Mouse (Mus musculus) adrenal gland, adult 18-20 months (tissue): ENCODE results near the gene B230219D22Rik. TPM values are rescaled to one million over a fixed set of nuclear protein-coding genes. Genes with fewer than 3 reads are reported as not detected.

Experiments used
- DNase-seq, 2 experiments: peaks; one replicate each; pipeline ENCODE4 v3.0.0; 2021 to 2022; ENCODE audit warnings: low spot score in 2 of 2
- total RNA-seq, 2 experiments: library from RNA; stranded (reverse); gene quantifications; 1 replicate in 1 of 2; 2 replicates in 1 of 2; pipeline ENCODE4 v1.2.3; 2021

The B230219D22Rik gene
- total RNA-seq, 2 experiments from 2014 or later: 45.9 to 56.8 TPM

- no peak for DNase-seq
Observed at GRCm38 (mm10) chr13:55726598-55727119, 33.7 kb downstream of the B230219D22Rik start.

- peak; percentile 83 to 87 for DNase-seq
Observed at GRCm38 (mm10) chr13:55727120-55727838, 34.4 kb downstream of the B230219D22Rik start, which contains the start of gene Pcbd2. Pcbd2 (plus strand) TSS chr13:55727368.

DNA sequence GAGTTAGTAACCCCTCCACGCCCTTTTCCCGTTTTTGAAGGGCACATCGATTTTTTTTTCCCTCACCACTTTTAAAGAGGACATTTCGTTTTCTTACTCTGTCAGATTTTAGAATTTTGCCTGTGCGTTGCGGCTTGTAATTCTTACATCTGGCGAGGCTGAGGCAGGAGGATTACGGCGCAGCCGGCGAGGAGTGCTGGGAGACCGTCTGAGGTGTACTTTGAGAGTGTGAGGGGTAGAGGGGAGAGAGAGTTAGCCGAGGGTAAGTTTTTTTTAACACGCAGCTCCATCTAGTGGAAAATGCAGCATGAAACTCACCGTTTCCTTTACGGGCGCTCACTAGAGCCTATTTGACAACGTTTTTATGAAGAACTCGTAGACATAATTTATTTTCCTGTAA is 34.9 kb downstream of the B230219D22Rik start:
- DNase-seq: peak; percentile 55

DNA sequence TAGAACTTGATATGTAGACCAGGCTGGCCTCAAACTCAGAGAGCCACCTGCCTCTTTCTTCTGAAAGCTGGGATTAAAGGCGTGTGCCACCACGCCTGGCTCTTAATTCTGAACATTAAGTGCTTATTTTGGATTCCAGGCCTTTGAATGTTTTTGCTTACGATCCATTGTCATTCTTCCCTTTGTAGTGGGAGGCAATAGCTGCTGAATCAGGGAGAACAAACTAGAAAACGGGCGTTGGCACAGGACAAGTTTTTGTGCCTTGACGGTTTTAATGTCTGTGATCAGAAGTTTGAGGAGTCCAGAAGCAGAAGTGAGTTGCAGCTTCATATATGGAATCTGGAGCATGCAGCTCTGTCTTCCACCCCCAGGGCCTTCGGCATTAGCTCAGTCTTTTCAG is 37.8 kb downstream of the B230219D22Rik start:
- DNase-seq: no peak

DNA sequence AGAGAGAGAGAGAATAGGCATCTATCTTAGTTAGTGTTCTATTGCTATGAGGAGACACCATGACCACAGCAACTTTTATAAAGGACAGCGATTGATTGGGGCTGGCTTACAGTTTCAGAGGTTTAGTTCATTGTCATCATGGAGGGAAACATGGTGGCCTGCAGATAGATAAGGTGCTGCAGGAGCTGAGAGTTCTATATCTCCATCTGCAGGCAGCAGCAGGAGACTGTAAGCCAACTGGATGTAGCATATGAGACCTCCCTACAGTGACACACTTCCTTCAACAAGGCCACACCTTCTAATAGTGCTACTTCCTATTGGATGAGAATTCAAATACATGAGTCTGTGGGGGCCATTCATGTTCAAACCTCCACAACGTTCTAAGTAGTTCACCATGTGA is 39.2 kb downstream of the B230219D22Rik start:
- DNase-seq: no peak

DNA sequence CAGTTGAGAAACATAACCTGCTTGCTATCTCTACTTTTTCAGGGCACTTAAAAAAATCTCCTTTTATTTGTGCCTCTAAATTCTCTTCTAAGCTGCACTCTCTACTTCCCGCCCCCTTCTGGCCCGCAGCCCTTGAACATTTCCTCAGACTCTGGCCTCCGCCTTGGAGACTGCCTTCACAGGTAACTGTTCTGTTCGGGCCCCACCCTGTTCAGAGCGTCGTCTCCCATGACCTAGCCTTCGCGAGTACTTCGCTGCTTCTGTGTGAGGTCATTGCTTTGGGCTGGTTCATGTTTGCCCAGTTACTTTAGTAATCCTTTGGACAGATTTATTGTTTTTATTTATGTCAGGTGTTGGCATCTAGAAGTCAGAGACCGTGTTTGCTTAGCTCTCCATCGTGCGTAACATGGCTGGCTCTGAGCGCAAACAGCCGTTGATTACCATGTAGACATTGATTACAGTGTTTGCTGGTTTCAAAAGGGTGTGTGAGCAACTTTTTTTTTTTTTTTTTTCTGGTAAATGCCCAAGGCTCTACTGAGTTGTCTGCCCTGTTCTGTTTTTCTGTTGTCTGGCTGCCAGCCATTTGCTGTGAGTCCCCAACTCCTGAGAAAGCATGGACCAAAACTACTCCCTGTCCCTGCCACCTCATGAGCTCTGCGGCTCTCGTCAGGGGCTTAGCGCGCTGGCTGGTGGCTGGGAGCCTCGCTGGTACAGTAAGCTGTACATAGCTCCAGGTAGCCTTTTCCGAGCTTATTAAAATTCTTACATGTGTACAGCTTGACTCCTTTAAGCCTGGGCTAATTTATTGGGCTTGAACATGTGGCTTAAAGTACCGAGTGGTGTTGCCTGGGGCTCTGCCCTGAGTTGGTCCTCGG is 40.9 kb downstream of the B230219D22Rik start:
- no peak for DNase-seq

- no peak for DNase-seq
Observed at GRCm38 (mm10) chr13:55737885-55738284, 45.0 kb downstream of the B230219D22Rik start.

- DNase-seq: no peak
Observed at GRCm38 (mm10) chr13:55742306-55742705, 49.4 kb downstream of the B230219D22Rik start.

Other genes starting within 250 kb of the B230219D22Rik start
- 10 to 100 TPM; 27.1 to 33.1 TPM for gene Grk6, start 248.1 kb upstream of the B230219D22Rik start, total RNA-seq
- 1 to 10 TPM; 1.9 to 2.2 TPM for gene Prr7, start 228.9 kb upstream of the B230219D22Rik start, total RNA-seq
- gene Dbn1, start 205.0 kb upstream of the B230219D22Rik start, total RNA-seq: 10 to 100 TPM; 11.1 to 16.2 TPM
- 10 to 100 TPM; 11.6 to 26.8 TPM for gene Pdlim7, start 179.4 kb upstream of the B230219D22Rik start, total RNA-seq
- 1 to 10 TPM; 5.1 to 5.3 TPM for gene Dok3, start 163.8 kb upstream of the B230219D22Rik start, total RNA-seq
- gene Ddx41, start 156.5 kb upstream of the B230219D22Rik start, total RNA-seq: 10 to 100 TPM; 40.6 to 47.1 TPM
- gene Fam193b, start 122.0 kb upstream of the B230219D22Rik start, total RNA-seq: 10 to 100 TPM; 45.5 to 52.7 TPM
- gene Tmed9, start 119.4 kb upstream of the B230219D22Rik start, total RNA-seq: 100 to 1,000 TPM; 141 to 184 TPM
- gene B4galt7, start 93.2 kb upstream of the B230219D22Rik start, total RNA-seq: 10 to 100 TPM; 11.7 to 16.1 TPM
- gene Caml, start 70.1 kb upstream of the B230219D22Rik start, total RNA-seq: 10 to 100 TPM; 27.4 to 32.4 TPM
- 10 to 100 TPM; 24.0 to 36.4 TPM for gene Ddx46, start 58.1 kb upstream of the B230219D22Rik start, total RNA-seq
- gene Txndc15, start 21.5 kb downstream of the B230219D22Rik start, total RNA-seq: 10 to 100 TPM; 71.2 to 73.8 TPM
- gene Pcbd2, start 34.2 kb downstream of the B230219D22Rik start, total RNA-seq: 10 to 100 TPM; 75.9 to 84.6 TPM
- gene Catsper3, start 91.4 kb downstream of the B230219D22Rik start, total RNA-seq: not detected
- not detected for gene Pitx1, start 143.1 kb downstream of the B230219D22Rik start, total RNA-seq